Mouse (Mus musculus) lung, postnatal 0 days (tissue): ENCODE results near the gene Zfp524.

Source experiments
- CTCF ChIP-seq: IDR thresholded peaks from 2 replicates; pipeline ENCODE4 v1.5.1; 2016; ENCODE audit warnings: antibody characterized with exemption, mild to moderate bottlenecking
- EP300 ChIP-seq: IDR thresholded peaks from 2 replicates; pipeline ENCODE4 v1.6.1; 2016; ENCODE audit warnings: antibody characterized with exemption, mild to moderate bottlenecking, control low read depth

DNA sequence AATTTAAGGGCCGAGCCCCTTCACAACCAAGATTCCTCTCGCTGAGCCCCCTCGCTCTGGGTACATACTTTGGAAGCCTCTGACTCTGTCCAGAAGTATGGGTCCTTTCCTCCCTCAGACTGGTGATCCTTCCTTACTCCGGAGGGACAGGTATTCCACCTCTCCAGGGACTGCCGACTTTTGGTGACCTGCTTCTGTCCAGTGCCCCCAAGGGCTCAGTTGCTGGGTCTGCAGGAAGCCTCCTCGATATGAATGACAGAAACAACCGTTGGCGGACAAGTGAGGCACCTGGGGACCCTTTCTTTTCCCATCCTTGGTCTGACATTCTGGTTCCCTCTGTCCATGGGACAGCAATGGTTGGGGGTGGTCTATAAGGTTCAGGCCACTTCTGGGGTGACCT lies 43.2 kb downstream of the Zfp524 start:
- TF ChIP-seq CTCF (no peak), EP300 (no peak)
